Mouse (Mus musculus): ENCODE data around the gene Pum3.

DNA sequence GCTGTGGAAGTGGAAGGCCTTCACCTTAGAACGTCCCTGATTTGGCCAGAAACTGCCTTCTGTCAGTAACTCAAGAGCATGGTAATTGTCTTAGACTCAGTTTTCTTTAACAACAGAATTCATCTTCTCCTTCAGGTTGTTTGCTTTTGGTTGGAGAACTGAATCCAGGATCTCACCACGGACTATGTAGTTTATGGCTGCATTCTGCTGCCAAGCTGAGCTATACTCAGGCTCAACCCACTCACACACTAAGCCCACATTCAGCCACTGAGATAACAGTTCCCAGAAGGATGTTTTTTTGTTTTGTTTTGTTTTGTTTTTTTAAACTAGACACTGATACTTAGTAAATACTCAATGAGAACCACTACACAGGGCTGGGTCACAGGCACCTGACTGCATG, 38.3 kb downstream of the Pum3 start:
- TF ChIP-seq USF1 (IDR thresholded peaks at IDR 0.05; ENCODE audit: low read depth) (no peak), MAX (IDR thresholded peaks at IDR 0.05; ENCODE audit: low read depth) (no peak), POLR2A (IDR thresholded peaks at IDR 0.05; ENCODE audit: insufficient read length, low read depth) (no peak), MYOG (IDR thresholded peaks at IDR 0.05; ENCODE audit: control insufficient read depth in 1 of 3, insufficient read depth in 1 of 3, insufficient read length in 2 of 3, low read depth in 2 of 3) (no peak), POLR2AphosphoS2 (IDR thresholded peaks at IDR 0.05; ENCODE audit: insufficient read length, low read depth) (no peak), TCF12 (IDR thresholded peaks at IDR 0.05; ENCODE audit: insufficient read depth, poor library complexity, severe bottlenecking) (no peak), CEBPB (IDR thresholded peaks at IDR 0.05; ENCODE audit: insufficient read depth, poor library complexity, severe bottlenecking) (no peak), MYOD1 (IDR thresholded peaks at IDR 0.05; ENCODE audit: control insufficient read depth in 1 of 3, insufficient read length in 2 of 3, low read depth in 2 of 3) (no peak), REST (IDR thresholded peaks at IDR 0.05; ENCODE audit: insufficient read depth, insufficient read length) (no peak), E2F4 (IDR thresholded peaks at IDR 0.05; ENCODE audit: insufficient read depth) (no peak)
